Mouse (Mus musculus): ENCODE data around the gene E330017A01Rik.

The E330017A01Rik gene

DNA sequence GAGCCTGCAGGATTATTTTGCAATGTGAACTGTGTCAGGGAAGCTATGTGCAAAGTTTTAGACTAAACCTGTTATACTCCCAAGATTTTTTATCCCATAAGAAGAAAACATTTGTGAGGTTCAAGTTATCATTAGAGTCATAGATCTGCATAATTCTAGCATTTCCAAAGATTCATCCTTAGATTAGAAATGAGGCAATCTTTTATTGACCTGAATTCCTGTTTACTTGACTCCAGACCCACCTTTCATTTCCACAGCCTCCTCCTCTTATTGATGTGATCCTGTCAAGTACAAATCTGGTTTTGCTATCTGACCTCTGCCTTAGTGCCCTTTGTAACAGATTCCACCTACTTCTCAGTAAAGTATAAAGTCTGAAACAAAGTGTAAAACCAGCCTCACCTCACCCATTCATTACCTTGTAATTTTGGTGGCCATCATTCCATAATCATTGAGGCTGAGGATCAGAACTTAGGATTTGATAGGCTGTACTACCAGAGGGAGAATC, 23.8 kb upstream of the E330017A01Rik start:
- no peak for DNase-seq

DNA sequence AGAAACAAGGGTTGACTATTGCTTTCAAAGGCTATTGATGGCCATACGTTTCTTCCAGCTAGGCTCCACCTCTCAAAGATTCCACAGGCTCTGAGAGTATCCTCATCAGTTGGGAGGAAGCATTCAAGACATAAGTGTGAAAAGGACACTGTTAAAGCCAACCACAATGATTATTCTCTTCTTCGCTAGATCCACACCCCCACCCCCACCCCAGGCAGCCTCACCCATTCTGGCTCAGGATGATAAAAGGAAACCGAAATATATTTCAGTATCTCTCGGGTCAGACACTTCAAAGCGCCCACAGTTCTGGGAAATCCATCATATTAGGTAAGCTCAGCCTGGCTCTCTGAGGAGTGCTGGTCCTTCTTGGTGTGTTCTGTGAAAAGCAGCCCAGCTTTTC, 23.3 kb upstream of the E330017A01Rik start:
- DNase-seq, result no peak

DNA sequence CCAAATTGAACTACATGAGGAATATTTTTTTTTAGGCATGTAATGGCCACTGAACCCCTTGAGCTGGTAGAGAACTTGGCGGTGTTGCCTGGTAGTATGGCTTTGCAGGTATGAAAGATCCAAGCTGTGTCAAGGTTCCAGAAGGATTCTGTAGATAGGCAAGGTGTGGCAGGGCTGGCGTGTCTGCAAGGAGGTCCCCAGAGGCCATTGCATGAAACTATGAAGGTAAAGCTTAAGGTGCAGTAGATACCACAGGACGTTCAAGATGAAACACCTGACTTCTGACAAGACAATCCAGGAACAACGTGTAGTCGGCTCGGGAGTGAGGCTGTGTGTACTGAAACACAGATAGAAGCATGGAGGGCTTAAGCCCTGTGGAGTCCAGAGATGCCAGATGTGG, 20.1 kb upstream of the E330017A01Rik start:
- no peak for DNase-seq

DNA sequence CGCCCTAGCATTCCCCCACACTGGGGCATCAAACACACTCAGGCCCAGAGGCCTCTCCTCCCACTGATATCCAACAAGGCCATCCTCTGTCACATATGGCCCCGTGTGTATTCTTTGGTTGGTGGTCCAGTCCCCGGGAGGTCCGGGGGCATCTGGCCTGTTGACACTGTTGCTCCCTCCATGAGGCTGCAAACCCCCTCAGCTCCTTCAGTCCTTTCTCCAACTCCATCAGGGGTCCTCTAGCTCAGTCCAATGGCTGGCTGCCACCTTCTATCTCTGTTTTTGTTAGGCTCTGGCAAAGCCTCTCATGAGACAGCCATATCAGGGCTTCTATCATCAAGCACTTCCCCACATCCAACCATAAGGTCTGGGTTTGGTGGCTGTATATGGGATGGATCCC, 18.0 kb upstream of the E330017A01Rik start:
- DNase-seq, result no peak

DNA sequence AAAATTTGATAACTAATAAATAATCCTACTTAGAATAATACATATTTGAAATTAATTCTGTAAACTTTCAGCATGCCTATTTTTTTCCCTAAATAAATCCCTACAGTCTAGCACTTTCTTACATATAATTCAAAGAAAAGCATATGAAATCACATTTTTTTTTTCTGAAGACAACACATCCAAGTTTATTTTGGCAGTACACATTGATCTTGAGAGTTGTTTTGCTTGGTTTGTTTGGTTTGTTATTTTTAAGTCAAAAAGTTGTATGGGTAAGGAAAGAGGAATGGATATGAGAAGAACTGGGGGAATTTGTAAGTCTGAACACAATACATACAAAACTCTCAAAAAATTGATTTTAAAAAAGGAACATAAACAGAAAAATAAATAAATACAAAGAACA, 17.2 kb upstream of the E330017A01Rik start:
- no peak for DNase-seq

DNA sequence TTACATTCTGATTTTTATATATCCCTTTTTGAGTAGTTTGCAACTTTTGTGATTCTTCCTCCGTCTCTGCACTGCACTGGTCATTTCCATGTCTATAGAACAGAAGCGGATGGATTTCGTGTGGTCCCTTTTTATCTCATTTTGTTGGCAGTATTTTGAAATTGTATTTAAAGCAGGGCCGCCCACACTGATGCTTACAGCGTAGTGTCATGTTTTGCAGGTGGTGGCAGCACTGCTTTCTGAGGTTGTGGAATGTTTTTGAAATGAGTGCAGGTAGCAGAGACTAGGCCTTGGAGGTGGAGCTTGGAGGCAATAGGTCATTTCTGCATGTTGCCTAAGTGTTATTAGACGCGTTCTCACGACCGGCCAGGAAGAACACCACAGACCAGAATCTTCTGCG, 11.4 kb upstream of the E330017A01Rik start:
- no peak for DNase-seq

DNA sequence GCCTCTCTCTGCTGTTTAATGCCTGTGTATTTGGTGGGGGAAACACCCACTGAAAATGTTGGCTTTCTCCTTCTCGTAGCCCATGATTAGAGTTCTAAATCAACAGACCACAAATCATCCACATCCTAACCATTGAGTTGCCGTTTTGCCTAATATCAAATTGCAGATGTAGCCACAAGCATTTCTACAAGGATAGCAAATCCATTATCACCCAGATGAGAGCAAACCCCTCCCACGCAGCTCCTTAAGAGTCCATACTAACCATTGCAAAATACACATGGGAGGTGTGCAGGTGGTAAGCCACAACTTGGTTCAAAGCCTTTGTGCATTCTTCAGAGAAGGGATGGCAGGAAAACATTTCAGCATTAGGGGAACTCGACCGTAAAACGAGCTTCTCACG, 523 bp downstream of the E330017A01Rik start:
- DNase-seq, result no peak

DNA sequence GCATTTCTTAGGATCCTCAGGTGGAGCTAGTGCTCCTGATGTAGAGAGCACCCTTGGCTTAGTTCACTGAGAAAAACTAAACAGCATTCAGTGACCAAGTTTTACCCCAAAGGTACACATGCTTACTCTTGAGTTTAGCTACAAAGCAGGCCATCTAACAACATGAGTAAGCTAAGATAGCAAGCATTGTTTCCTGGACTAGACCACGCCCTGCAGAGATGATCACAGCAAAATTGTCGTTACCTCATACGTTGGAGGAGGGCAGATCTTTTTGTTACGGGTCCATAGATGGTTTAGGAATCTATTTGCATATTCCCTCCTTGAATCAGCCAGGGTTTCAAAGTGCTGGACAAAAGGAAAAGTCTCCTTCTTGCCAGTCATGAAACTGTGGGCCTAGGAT, 1.1 kb downstream of the E330017A01Rik start:
- DNase-seq, result no peak

DNA sequence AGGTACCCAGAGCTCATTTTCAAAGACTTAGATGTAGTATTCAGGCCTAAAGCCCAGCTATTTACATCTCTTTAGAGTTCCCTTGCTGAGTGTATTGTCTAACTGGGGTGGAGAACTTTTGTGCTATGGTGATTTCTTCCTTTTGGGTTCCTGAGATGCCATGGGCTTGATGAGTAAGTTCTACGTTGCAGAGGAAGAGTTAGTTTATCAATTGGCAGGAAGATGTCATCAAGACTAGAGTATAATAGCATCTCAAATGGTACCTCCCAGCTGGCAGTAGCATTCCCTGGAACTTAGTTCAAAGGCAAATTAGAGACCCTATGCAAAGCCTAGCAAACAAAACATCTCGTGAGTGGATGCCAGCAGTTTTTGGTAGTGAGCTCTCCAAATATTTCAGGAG, 2.7 kb downstream of the E330017A01Rik start:
- DNase-seq, result no peak

DNA sequence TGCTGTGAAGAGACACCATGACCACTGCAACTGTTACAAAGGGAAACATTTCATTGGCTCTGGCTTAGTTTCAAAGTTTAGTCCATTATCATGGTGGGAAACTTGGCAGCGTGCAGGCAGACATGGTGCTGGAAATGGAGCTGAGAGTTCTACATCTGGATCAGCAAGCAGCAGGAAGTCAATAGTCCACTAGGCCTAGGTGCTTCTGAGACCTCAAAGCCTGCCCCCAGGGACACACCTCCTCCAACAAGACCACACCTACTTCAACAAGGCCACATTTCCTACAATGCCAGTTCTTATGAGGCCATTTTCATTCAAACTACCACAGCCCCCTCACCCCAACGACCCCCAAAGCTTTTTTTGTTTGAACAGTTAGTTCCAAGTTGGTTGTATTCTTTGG, 8.8 kb downstream of the E330017A01Rik start:
- DNase-seq, result no peak

DNA sequence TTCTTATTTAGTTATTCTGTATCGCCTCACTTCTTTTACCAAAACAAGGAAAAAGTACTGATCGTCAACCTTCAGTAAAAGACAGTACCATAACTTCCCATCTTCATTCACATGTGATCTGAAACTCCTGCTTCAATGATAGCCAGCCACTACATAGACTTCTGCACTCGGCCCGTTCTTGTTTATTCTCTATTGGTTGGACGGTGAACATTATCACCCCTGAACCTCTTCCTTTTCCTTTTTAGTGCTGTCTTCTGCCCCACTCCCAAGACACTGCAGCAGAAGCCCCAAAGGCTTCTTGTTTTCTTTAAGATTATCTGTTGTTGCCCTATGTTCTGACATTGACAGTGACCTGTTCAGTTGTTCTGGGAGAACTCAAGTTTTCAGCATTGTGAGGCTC, 9.6 kb downstream of the E330017A01Rik start:
- DNase-seq, result no peak

DNA sequence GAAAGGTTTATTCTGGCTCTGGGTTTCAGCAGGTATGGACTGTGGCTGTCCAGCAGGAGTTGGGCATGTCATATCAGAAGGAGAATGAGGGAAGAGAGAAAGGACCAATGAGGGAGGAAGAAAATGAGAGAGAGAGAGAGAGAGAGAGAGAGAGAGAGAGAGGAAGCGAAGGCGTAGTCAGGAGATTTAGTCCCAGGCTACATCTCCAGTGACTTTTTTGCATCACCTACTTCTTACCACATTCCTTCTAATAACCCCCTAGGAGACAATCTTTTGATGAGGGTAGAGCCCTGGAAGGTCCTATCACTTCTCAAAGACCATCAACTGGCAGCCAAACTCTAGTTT, 10.2 kb downstream of the E330017A01Rik start:
- no peak for DNase-seq

DNA sequence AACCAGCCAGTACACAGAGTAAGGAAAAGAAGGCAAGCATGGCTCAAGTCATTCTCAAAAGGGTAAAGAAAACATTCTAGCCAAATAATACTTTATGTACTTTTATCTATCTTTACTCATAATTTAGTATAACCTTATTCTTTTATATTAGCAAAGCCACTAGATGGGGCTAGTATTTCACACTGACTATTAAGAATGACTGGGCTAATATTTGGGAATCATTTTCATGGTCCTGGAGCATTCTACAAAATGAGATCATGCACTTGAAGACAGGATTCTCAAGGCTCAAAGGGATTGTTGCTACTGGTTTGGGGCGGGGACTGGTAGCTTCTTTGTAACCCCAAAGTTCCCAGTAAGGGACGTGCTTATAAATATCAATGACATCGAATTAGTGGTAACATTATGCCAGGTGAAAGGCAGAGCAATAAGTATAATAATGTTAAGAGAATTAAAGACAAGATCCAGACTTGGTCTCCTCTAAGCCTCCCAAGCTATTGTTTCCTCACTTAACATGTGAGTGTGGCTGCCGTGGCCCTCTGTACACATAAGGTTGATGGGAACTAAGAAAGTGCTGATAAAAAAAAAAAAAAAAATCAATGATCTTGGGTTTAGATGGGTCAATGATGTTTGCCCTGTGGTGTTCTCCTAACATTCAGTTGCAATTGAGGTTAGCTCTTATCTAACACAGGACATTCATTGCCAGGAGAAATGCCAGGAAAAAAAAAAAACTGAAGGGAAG, 10.8 kb downstream of the E330017A01Rik start:
- DNase-seq, result no peak

DNA sequence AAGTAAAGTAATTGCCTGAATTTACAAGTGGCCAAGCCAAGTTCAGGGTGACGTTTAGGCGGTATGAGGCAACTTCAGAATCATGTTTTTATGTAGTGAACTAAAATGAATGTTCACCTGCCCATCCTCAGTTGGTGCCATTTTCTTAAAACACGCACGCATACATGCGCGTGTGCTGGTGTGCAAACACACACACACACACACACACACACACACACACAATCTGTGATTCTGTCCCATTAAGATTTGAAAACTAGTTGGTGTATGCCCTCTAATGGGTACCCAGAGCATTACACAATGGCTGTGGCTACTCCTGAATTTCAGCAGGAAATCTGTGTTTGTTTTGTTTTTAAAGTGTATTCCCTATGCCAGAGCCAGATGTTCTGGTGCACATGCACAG, 14.6 kb downstream of the E330017A01Rik start:
- DNase-seq, result peak; percentile 40 to 59

DNA sequence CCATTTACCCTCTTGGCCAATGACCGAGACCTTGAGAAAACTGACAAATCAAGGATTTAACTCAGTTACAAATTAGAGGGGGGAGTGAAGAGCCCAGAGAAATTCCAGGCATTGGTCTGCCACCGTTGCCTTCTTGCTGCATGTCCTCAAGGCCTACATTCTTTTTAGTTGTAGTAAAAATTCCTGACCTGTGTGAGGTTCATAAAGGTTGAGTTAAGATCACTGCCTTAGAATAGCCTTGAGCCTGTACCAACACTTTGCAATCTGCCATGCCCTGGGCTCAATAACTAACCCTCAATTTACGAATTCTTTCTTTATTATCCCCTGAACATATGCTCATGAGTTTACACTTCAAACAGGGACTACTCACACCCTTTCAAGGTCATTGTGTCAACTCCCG, 15.4 kb downstream of the E330017A01Rik start:
- no peak for DNase-seq

DNA sequence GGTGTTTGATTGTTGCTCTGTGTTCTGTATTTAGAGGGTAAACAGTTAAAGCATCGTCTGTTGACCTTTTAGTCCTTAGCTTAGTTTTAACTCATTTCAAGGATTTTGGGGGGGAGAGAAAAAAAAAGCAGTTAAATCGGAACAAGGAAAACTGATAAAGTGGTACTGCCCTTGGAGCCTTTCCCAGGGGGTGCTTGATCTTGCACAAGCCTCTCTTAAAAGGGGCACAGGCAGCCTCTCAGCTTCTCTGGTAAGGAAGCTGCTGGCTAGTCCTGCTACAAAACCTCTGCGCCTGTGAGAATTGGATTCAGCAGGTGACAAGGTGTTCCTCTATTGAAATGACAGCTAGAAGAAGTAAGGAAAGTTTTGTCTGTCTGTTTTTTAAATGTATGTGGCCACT, 16.2 kb downstream of the E330017A01Rik start:
- no peak for DNase-seq

DNA sequence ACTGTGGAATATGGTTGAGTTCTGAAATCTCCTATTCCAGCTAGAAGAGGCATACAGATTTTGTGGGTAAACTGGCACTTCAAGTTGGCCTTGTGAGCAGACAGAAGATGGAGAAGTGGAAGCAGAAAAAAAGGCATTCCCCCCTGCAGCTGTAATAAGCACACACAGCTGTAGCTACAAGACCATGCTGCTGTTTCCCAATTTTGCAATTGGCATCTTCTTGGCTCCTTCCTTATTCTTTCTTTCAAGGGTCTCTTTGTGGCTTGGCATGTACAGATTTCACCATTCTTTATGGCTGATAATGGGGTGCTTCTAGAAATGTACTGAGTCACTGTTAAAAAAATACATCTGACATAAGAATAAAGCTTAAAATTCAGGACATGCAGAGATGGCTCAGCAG, 21.2 kb downstream of the E330017A01Rik start:
- no peak for DNase-seq

DNA sequence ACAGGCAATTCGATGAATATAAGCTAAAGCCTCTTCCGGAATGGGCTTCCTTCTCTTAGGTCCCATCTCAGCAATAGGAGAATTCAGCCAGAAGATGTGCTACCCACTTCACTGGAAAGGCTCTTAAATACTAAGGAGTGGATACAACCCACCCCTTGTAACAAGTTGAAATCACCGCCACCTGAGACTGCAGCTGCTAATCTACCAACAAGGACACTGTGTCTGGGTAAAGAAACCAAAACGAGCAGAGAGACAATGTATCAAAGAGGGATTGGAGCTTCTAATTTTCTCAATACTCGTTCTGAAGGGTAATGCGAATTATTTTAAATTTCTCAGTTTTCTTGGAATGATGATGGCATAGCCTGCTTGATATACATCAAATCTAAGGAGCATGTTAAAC, 21.7 kb downstream of the E330017A01Rik start, which contains the start of gene Gm813:
Gene Gm813, minus strand, starts transcription at position 101 of the 400 bp plus-strand sequence.
- DNase-seq, result no peak

DNA sequence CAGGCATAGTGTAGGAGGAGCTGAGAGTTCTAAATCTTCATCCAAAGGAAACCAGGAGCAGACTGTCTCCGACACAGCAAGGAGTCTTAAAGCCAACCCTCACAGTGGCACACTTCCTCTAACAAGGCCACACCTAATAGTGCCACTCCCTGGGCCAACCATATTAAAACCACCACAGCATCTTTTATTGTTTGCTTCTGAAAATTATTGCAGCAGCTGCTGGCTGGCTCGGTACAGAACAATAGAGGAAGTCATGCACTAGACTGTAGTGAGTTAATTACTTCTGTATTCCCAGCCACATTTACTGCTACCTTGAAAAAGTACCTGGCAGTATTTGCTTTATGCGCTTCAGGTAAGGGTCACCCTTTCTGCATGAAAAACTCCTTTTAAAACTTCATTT, 25.6 kb downstream of the E330017A01Rik start:
- DNase-seq, result no peak

DNA sequence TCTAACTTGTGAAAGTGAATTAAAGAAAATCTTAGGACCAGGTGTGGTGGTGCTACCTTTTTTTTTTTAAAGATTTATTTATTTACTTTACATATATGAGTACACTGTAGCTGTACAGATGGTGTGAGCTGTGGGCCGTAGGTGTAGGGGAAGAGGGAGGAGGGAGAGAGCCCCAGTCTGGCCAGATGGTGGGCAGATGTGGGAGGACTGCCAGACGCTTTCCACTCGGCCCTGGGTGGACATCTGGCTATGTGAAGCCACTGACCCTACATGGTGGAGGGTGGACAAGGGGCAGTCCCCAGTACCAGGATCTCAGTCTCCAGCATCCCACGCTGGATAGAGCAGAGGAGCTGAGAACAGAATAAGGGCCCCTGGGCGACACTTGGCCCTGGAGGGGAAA, 31.4 kb downstream of the E330017A01Rik start:
- DNase-seq, result no peak

DNA sequence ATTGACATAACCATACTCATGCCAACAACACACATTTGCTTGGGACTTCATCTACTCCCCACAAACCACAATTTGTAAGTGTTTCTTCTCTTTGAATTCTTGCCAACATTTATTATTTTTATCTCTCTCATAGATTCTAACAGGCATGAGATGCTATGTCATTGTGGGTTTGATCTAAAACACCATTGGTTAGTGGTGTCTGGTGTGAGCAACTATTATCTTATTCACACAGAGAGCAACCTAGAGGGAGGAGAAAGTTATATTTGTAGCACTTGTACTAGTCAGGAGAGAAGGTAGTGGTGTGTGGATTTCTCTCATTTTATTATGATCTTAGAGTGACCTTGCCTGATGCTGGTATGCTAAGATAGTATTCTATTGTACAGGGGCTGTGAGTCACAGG, 33.9 kb downstream of the E330017A01Rik start:
- DNase-seq, result no peak

DNA sequence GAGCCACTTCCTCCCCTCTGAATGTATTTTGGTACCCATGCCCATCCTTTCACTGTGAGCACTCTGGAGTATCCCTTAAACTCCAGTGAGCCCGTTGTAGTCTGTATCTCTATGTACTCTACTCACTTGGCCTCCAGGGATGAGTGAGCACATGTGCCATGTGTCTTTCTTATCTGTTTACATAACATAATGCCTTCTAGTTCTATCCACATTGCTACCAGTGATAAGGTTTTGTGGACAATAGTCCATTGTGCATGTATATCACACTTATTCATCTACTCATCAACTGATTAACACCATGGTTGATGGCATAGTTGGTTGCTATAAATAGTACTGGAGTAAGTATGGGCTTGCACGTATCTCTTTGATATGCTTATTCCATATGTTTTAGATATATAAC, 34.7 kb downstream of the E330017A01Rik start:
- DNase-seq, result no peak

DNA sequence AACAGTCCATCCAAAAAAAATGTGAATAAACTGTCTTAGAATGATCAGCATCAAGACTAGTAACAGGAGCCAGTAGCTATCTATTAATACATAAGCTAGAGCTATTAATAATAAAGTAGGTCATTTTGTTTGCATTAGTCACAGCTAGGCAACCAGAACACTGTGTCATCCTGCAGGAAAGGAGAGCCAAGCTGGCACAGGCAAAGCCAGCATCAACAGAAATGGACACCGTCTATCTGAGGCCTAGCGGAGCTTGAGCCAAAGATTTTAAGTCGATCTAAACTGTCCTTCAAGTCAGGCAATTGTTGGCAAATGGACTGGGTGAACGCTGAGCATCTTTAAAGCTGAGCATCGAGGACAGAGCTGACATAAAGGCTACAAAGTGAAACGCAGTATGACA, 37.7 kb downstream of the E330017A01Rik start:
- DNase-seq, result no peak

DNA sequence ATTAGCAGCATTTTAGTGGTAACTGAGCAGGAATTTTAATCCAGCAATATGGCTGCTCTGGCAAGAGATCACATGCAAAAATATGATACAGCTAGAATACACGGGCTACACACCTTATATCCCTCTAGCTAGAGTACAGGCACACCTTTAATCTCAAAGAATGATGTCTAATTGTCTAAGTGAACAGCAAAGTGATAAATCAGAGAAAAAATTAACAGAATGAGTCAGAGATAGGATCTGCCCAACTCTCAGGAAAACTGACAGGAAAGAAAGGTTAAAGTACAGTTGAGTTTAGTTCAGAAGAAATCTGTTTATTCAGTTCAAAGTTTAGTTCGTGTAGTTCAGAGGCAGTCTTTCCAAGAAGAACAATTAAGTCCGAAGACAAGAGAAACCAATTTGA, 47.2 kb downstream of the E330017A01Rik start:
- DNase-seq, result no peak

DNA sequence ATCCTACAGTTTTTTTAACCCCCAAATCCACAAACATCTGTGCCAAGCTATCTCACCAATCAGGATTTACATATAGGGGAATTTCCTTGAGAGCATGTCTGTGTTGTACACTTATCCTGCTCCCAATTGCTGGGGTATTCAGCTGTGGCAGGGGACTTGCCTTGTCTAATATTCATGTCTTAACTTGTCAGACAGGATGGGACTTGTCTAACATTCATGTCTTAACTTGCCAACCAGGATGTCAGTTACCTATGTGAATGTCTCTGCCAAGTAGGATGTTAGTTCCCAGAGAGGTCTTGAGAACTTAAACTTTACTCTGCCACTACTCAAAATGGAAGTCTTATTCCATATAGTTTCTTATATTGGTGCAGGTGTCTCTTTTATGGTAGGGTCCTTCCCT, 49.1 kb downstream of the E330017A01Rik start:
- DNase-seq, result no peak

Measured in kidney, postnatal 4 days (tissue).